ENCODE assay signal across 19 mouse cellular contexts in the genomic region with DNA sequence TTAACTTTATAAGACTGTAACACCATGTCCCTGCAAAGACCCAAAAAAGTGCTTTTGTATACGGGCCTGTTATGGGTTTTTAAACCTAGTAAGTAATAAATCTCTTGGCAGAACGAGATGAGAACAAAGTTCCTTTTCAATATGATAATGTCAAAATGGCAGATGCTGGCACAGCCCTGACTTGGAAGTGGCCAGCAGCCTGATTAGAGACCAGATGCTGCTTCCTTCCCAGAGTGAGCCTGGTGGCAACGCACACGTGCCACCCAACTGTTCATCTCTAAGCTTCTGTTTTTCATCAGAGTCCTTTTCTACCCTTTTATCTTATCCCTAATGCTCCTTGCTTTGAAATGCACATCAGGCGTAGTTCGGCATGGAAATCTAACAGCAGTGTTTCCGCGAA. TPM values are rescaled to one million over a fixed set of nuclear protein-coding genes. Genes with fewer than 3 reads are reported as not detected.
DNase-seq lines count a peak whose midpoint lies in the region; ATAC-seq lines count a peak whose summit lies in the region.
"Had no signal": no experiment of that assay in that cellular context is flagged by ENCODE, and none has a peak within 500 bp of the region (broad histone marks: within the 10 kb centered on the region; RNA-seq: fewer than 3 reads in every experiment).

No protein-coding gene starts in this region.

- peak; percentile 27 for DNase-seq in heart, adult 11 months
- no peak for DNase-seq in heart, postnatal 10 days
- DNase-seq in thymus, postnatal 14 days = peak; percentile 25
- no peak for DNase-seq in thymus, postnatal 0 days (ENCODE audit: low spot score)
- DNase-seq in midbrain, embryonic 11.5 days (ENCODE audit: low spot score, missing footprints) = peak; percentile 87
- no peak for DNase-seq in urinary bladder, postnatal 14 days (ENCODE audit: low spot score)
- DNase-seq: adrenal gland, adult 8-10 months; lung, postnatal 10 days; right cerebral cortex, postnatal 25 days had no signal

- no peak overlapping the region for H3K4me2 ChIP-seq in midbrain, embryonic 11.5 days
- H3K4me2 ChIP-seq: heart, embryonic 15.5 days had no signal

- H3K27ac ChIP-seq in midbrain, embryonic 11.5 days (ENCODE audit: low read depth, low read length) = peak overlapping the region; percentile 71; the same call in 1 of the 2 replicates
- H3K27ac ChIP-seq: heart, embryonic 15.5 days; liver, embryonic 14.5 days had no signal

- WGBS in midbrain, embryonic 11.5 days = 42% methylated on average over 8 of the region's 8 CpGs

- no peak for ATAC-seq in midbrain, embryonic 11.5 days (ENCODE audit: low FRiP score)
- no peak for ATAC-seq in frontal cortex, adult (ENCODE audit: low TSS enrichment)

- no peak overlapping the region for H3K4me3 ChIP-seq in midbrain, embryonic 11.5 days (ENCODE audit: low read depth, low read length)
- H3K4me3 ChIP-seq: heart, embryonic 15.5 days had no signal

- intact Hi-C loops in heart, postnatal 10 days (cut with DNase I) = no loop called here

- H3K4me1 ChIP-seq in midbrain, embryonic 11.5 days (ENCODE audit: control insufficient read depth, insufficient read depth, low read length) = peaks cover 22% of the 10 kb centered on the region; the same call in 1 of the 2 replicates
- H3K4me1 ChIP-seq: heart, embryonic 15.5 days had no signal

- H3K9ac ChIP-seq in midbrain, embryonic 11.5 days (ENCODE audit: low read length) = no peak overlapping the region
- H3K9ac ChIP-seq: heart, embryonic 15.5 days; hindbrain, embryonic 14.5 days; liver, embryonic 14.5 days had no signal

- no peaks in the 10 kb centered on the region for H3K36me3 ChIP-seq in midbrain, embryonic 11.5 days (ENCODE audit: control insufficient read depth, insufficient read depth, low read length)
- H3K36me3 ChIP-seq: heart, embryonic 15.5 days had no signal

- H3K27me3 ChIP-seq in midbrain, embryonic 11.5 days (ENCODE audit: control insufficient read depth, insufficient read depth, low read length) = no peaks in the 10 kb centered on the region
- H3K27me3 ChIP-seq: heart, embryonic 15.5 days had no signal

- no peaks in the 10 kb centered on the region for H3K9me3 ChIP-seq in midbrain, embryonic 11.5 days (ENCODE audit: control insufficient read depth, low read length)
- H3K9me3 ChIP-seq: heart, embryonic 15.5 days had no signal

RNA-seq across cellular contexts. Expression of gene Rag2, which starts 33.2 kb away (rescaled TPM):
- total RNA-seq in heart, postnatal 10 days (2021) = under 1 TPM; 0.12 to 0.17 TPM
- polyA plus RNA-seq in thymus, postnatal 0 days (2015; fragmentation: Nextera tagmentation; extraction: Ambion mirVana) = 116 and 143 TPM in 2 replicates
- polyA plus RNA-seq in midbrain, embryonic 11.5 days (2014; fragmentation: Nextera tagmentation; extraction: Ambion mirVana) = 0.05 TPM in 1 of 2 replicates, not detected in the other
- total RNA-seq: adrenal gland, adult 8-10 months; ES-E14; layer of hippocampus, postnatal 10 days; left cerebral cortex, postnatal 36 days had no signal
- polyA plus RNA-seq: C2C12; kidney, embryonic 16.5 days had no signal

RNA-seq across cellular contexts. Expression of gene Rag1, which starts 57.9 kb away (rescaled TPM):
- total RNA-seq in heart, postnatal 10 days (2021) = 1 to 10 TPM in 1 of 2 experiments, under 1 TPM in 1; 0.94 to 2.4 TPM
- 319 and 337 TPM in 2 replicates for polyA plus RNA-seq in thymus, postnatal 0 days (2015; fragmentation: Nextera tagmentation; extraction: Ambion mirVana)
- 0.12 TPM in 2 replicates for polyA plus RNA-seq in midbrain, embryonic 11.5 days (2014; fragmentation: Nextera tagmentation; extraction: Ambion mirVana)
- total RNA-seq: ES-E14; granulocyte monocyte progenitor cell, adult 5-6 weeks had no signal
- polyA plus RNA-seq: C2C12 had no signal

RNA-seq across cellular contexts. Expression of gene B230118H07Rik, which starts 58.0 kb away (rescaled TPM):
- total RNA-seq in heart, postnatal 10 days (2021) = 10 to 100 TPM; 54.1 to 59.9 TPM
- polyA plus RNA-seq in thymus, postnatal 0 days (2015; fragmentation: Nextera tagmentation; extraction: Ambion mirVana) = 109 and 145 TPM in 2 replicates
- 64.4 and 67.8 TPM in 2 replicates for polyA plus RNA-seq in midbrain, embryonic 11.5 days (2014; fragmentation: Nextera tagmentation; extraction: Ambion mirVana)

Comparison
In these comparisons a context has a peak if more than half of its experiments do, and no peak if none do; other contexts are left out.
1. DNase-seq: peak in heart, adult 11 months (single experiment), thymus, postnatal 14 days (single experiment) and midbrain, embryonic 11.5 days (single experiment); none in heart, postnatal 10 days (0 of 2), thymus, postnatal 0 days (single experiment) and urinary bladder, postnatal 14 days (single experiment).
2. RNA of gene Rag2, which starts 33.2 kb away (polyA plus RNA-seq): 116 to 143 TPM in thymus, postnatal 0 days; 0.05 TPM in midbrain, embryonic 11.5 days; every median in the first group is over 100 times any median in the second.
3. RNA of gene Rag1, which starts 57.9 kb away (polyA plus RNA-seq): 319 to 337 TPM in thymus, postnatal 0 days; 0.12 TPM in midbrain, embryonic 11.5 days; every median in the first group is over 100 times any median in the second.